Mouse (Mus musculus): ENCODE data around the gene Nckap5l.

The Nckap5l gene

GRCm38 (mm10) chr15:99431504-99431903 is 26.0 kb downstream of the Nckap5l start:
- no peak for DNase-seq (ENCODE audit: low read depth, low spot score)

DNA sequence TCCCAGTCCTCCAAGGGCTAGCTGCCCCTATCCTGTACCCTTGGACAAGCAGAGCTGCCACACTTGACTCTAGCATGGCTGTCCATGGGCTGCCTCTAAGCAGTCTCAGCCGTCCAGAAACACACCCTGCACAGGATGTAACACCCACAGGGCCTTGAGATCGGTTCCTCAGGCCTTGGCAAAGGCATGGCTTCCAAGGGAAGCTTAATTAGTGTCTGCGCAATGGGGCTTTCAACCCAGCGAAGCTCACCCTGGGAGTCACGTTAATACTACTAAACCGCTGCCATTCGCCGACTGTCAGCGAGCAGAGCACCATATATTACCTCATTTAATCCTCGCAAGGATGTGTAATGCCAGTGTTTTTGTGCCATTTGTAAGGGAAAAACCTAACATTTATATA is 26.5 kb downstream of the Nckap5l start:
- DNase-seq (ENCODE audit: low read depth, low spot score), result no peak

- DNase-seq (ENCODE audit: low read depth, low spot score), result no peak
These were observed 27.2 kb downstream of the Nckap5l start for GRCm38 (mm10) chr15:99430394-99430793.

DNA sequence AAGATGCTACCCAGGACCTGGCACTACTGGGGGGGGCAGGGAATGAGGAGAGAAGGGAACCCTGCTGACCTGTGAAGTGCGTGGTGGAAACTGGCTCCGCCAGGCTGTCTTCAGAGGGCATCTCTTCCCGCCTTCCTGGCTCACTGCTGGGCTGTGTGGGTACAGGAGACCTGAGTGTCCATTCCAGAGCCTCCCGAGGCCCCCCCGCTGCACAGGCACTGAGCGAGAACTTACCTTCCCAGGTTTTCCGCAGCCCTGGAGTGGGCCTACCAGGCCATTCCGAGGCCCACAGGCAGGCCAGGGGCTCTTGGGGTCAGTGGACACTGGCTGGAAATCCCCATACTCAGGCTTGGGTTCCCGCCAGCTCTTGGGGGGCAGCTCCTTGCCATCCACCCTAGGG is 33.7 kb downstream of the Nckap5l start:
- DNase-seq (ENCODE audit: low read depth, low spot score), result no peak

GRCm38 (mm10) chr15:99423131-99423530 is 34.4 kb downstream of the Nckap5l start:
- no peak for DNase-seq (ENCODE audit: low read depth, low spot score)

GRCm38 (mm10) chr15:99422551-99422950 is 35.0 kb downstream of the Nckap5l start:
- no peak for DNase-seq (ENCODE audit: low read depth, low spot score)

- no peak for DNase-seq (ENCODE audit: low read depth, low spot score)
These were observed 35.9 kb downstream of the Nckap5l start for GRCm38 (mm10) chr15:99421676-99422075.

GRCm38 (mm10) chr15:99421152-99421551 is 36.4 kb downstream of the Nckap5l start:
- DNase-seq (ENCODE audit: low read depth, low spot score), result peak; percentile 70

- DNase-seq (ENCODE audit: low read depth, low spot score), result no peak
These were observed 37.0 kb downstream of the Nckap5l start for GRCm38 (mm10) chr15:99420521-99421014.

GRCm38 (mm10) chr15:99420101-99420500 is 37.4 kb downstream of the Nckap5l start:
- no peak for DNase-seq (ENCODE audit: low read depth, low spot score)

- DNase-seq (ENCODE audit: low read depth, low spot score), result no peak
These were observed 39.8 kb downstream of the Nckap5l start for GRCm38 (mm10) chr15:99417692-99418271.

- DNase-seq (ENCODE audit: low read depth, low spot score), result no peak
These were observed 40.6 kb downstream of the Nckap5l start for GRCm38 (mm10) chr15:99416957-99417356.

DNA sequence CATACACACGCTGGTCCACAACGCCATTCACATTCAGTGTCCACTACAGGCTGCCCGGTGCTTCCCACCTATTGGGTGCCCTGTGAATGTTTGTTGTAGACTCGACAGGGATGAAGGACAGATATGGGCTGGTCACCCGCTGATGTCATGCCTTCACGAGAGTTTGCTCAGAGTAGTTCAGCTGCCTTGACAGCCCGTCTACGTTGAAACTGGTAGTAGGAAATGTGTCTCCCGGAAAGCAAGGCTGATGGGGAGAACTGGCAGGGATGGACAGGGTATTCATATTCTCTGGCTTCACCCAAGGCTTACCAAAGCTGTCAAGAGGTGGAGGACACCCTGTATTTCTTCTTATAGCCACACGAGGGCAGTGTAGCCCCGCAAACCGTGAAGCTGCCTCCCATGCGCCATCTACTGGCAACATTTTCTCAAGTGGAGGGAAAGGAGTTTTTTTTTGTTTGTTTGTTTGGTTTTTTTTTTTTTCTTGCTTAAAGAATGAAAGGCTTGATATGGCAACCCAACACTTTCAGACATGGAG is 41.1 kb downstream of the Nckap5l start:
- peak; percentile 72 for DNase-seq (ENCODE audit: low read depth, low spot score)

- no peak for DNase-seq (ENCODE audit: low read depth, low spot score)
These were observed 41.8 kb downstream of the Nckap5l start for GRCm38 (mm10) chr15:99415793-99416192.

GRCm38 (mm10) chr15:99411747-99412146 is 45.8 kb downstream of the Nckap5l start:
- no peak for DNase-seq (ENCODE audit: low read depth, low spot score)

DNA sequence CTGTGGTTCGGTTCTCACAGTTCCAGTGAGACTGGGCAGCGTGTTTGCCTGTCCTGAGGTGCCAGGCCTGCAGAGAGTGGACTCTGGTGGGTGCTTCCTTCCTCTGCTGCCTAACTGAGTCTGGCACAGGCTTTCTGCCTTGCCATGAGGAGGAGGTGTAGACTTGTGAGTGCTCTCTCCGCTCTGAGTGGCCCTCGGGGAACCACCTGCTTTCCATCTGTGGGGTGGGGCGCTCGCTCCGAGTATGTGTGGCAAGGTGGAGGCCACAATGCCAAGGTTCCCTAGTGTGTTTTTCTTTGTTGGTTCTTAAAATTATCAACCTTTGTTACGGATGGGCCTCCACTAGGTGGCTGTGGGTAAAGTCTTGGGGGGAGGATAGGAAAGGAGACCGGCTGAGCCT is 48.7 kb downstream of the Nckap5l start:
- no peak for DNase-seq (ENCODE audit: low read depth, low spot score)

DNA sequence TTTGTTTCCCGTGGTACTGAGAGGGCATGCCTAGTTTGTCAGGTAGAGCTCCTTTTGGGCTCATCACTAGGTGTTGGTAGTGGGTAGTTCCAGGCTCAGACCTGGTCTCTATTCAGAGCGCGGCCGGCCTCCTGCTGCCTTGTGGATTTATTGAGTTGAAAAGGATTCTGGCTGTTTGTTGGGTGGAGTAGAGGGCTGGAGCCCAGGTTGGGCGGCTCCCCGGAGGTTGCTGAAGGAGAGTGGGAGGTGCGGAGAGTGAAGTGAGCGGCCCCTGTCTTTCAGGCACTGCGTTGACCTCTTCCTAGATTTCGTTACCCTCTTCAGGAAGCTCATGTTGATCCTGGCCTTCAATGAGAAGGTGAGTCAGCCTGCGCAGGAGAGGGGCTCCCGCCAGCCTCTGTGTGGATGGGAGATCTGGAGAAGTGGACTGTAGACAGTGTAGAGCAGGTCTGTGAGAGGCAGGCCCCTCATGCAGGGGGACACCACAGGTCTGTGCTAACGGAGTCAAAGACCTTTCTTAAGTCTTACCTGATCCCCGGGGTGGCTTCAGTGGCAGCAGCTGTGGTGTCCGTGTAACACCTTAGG is 50.5 kb downstream of the Nckap5l start:
- no peak for DNase-seq (ENCODE audit: low read depth, low spot score)

DNA sequence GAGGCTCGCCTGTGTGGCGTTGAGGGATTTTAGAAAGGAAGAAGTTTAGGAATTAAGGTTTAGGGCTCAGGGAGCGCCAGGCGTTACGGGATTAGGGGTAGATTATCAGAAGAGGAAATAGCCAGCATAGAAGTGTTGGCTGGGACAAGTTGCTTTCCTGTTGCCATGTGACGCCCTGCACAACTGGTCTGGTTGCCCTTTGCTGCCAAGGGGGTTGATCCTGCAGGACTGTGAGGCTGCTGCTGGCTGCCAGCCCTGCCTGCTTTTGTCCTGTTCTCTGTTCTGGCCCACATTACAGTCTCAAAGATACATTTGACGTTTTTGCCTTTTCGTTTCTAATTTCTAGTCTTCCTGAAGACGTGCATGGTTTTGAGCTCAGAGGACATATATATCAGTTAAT is 52.4 kb downstream of the Nckap5l start:
- DNase-seq (ENCODE audit: low read depth, low spot score), result no peak

DNA sequence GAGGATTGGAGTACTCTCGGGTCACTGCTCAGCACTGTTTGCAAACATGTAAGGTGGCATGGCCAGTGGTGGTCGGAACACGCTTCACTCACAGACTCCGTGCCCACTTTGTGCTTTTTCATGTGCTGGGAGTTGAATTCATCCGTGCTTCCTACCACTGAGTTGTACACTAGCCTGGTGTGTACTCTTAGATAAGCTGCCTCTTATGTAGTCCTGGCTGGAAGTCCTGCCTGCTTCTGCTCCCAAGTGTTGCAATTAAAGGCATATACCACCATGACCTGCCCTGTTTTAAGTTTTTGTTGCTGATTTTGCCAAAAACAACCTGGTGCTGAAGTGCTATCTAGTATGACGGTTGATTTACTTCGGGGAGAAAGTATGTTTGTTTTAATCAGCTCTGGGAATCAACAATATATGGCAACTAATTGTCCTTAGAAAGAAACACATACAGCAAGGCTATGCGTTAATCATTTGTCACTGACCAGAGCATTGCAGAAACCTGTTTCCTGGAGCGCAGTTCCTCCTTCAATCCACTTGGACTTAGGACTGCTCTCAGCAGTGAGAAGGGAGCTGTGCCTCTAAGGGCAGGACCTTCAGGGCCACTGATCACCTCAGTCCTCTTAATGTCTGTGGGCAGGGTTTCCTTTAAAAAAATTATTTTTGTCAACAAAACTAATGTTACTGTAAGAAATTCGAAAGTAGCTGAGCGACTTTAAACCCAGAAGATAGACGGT is 54.2 kb downstream of the Nckap5l start:
- DNase-seq (ENCODE audit: low read depth, low spot score), result no peak

- no peak for DNase-seq (ENCODE audit: low read depth, low spot score)
These were observed 56.9 kb downstream of the Nckap5l start for GRCm38 (mm10) chr15:99400602-99401001.

DNA sequence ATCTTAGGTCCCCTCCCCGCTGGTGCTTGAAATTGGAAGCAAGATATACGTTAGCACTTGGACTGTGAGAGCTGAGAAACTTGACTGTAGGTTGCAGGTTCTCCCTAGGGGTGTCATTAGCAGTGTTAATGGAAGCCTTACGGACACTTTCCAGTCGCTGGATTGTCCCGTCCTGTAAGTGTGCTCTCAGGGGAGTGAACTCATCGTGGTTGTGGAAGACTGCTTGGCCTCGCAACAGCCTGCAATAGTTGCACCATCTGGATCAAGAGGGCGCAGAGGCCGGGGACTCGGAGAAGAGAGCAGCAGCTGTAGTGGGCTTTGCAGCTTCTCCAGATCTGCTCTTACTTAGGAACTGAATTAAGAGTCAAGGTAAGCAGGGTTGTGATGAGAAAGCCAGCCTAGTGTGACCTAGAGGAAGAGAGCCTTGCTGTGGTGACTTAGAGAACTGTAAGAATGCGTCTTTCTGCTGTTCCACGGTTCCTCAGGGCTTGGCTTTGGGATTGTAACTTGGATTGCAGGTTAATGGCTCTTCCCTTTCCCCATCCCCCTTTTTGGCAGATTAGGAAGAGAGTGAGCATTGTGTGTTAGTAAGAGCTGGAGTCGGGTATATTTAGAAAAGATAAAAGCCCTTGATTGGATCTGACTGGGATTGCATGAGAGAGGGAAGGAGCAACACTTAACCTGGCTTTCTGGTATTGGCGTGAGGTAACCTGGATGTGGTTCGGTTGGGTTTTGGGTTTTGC is 57.9 kb downstream of the Nckap5l start:
- DNase-seq (ENCODE audit: low read depth, low spot score), result no peak

DNA sequence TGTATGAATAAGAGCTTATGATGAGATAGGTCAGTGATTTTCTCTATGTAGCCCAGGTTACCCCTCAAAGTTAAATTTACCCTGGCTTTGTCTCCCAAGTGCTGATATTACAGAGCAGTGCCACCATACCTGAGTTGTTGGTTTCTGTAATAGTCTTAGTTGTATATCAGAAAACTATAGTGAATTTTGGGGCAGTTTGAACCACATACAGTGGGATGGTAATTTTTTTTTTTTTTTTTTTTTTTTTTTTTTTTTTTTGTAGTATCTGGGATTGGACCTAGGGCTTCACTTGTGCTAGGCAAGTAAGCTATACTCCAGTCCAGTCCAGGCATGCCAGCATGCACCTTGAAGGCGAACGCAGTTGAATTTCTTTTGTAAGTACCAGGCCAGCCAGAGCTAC is 59.9 kb downstream of the Nckap5l start:
- DNase-seq (ENCODE audit: low read depth, low spot score), result no peak
